Mouse (Mus musculus): ENCODE measurements around the gene Luzp2.
"Not testable (repeated sequence)": the region's sequence is repeated elsewhere in the genome, so short reads cannot be mapped to it uniquely, and the experiment has no call there.

The Luzp2 gene

DNA sequence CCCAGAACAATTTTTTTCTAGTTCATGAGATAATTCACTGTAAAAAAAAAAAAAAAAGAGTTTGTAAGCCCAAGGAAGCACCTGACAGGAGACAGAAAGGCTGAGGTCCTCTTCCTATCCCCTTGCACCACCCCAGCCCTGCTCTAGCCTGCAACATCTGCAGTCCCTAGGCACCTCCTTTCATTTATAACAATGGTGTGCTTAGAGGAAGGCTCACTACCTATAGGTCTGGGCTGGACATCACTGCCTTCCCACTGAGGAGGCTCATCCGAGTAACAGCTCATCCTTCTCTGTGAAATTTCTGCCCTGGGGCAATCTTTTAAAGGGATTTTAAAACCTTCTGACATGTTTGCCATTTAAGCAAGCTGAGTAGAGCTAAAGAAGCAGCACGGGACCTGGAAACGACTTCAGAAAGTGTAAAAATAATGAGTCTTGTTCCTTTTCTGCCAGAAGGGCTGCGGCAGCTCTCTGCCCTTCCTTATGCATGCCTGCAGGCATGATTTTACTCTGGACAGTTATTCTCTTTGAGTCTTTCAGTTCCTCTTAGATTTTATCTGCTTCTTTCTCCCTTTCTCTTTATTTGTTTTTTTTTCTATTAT lies 174.0 kb downstream of the Luzp2 start:
- DNase-seq (ENCODE audit: low spot score), result no peak

DNA sequence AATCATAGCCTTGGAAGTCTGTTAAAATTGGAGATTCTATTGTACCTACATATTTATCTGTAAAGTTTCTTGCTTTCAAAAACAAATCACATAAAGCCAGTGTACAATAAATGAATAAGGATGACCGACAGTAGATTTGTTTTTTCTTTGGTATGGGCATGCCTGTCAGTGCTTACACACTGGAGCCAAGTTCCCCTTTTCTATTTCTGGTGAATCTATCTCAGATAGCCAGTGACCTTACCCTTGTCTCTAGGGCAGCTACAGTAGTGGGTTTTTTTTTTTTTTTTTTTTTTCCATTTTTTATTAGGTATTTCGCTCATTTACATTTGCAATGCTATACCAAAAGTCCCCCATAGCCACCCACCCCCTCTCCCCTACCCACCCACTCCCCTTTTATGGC lies 298.6 kb downstream of the Luzp2 start:
- DNase-seq (ENCODE audit: low spot score), result not testable (repeated sequence)

DNA sequence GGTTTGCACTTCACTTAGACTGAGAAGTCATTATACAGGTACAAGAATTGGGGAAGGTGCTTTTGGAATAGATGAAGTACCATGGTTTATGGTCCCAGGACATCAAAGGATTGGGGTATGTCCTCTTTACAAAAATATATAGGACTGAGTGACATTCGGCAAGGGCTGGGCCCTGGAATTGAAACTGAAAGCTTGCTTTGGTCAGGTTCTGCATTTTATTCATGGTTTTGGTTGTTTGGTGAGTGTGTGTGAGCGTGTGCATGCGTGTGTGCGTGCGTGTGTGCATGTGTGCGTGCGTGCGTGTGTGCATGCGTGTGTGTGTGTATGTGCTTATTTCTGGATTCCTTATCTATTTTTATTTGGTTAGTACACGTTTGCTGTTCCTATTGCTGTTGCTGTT lies 353.6 kb downstream of the Luzp2 start:
- no peak for DNase-seq (ENCODE audit: low spot score)

DNA sequence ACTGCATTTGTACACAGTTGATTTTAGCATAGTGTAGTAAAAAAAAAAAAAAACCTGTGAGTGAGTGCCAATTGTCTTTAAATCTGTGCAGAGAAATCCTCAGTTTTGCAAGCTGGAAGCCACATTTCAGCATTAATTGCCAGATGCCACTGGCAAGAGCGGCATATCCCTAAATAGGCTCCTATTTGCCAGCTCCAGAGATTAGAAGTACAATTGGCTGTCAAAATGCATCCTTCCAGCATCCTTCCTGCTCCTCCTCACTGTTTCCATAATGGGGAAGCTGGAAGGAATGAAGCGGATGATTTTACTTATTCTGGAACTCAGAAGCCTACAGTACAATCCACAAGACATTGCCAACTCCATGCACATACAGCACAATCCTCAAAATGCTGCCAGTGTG lies 354.2 kb downstream of the Luzp2 start:
- no peak for DNase-seq (ENCODE audit: low spot score)

DNA sequence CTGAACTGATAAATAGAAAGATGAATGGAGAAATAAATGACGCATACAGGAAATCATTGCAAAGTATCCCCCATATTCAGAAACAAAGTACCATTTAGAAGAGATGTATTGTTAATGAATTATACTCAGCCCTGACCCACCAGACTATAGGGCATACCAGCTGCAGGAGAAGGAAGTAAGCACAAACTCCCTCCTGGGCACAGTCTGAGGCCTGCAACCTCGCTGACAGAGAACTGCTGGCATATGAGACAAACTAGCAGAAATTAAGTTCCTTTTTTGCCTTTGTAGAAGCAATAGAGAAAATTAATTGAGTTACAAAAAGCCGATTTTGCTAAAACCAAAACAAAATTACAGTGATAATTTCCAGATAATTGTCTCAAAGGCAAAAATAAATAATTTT lies 355.4 kb downstream of the Luzp2 start:
- no peak for DNase-seq (ENCODE audit: low spot score)

DNA sequence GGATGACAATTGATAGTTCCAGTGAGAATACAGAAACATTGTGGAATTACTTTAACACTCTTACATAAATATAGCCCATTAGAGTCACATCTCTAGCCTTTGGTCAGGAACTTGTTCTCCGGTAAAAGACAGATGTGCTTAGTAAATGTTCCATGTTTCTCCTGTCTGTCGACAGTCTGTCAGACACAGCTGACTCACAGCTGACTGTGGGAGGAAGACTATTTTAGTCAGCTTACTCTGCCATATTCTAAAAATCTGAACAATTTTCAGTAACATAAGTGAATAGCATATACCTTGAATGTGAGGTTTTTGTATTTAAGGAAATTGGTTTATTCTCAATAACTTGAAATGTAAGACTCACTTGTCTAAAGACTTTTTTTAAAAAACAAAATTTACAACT lies 363.5 kb downstream of the Luzp2 start:
- no peak for DNase-seq (ENCODE audit: low spot score)

DNA sequence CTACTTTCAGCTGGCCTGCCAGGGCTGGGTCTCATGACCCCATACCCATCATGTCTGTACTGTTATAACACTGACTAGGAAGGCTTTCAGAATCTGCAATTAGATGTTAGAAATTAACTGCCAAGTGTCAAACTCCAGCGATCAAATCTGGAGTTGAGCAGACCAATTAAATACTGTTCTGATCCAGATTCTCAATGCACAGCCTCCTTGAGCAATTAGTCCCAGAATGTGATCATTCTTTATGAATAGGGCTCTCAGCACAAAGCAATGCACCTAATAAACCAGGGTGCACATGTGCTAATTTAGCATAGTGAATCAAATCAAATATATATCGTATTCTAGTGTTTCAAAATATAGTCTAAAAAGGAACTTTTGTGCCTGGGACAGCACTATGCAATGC lies 387.7 kb downstream of the Luzp2 start:
- DNase-seq (ENCODE audit: low spot score), result no peak

DNA sequence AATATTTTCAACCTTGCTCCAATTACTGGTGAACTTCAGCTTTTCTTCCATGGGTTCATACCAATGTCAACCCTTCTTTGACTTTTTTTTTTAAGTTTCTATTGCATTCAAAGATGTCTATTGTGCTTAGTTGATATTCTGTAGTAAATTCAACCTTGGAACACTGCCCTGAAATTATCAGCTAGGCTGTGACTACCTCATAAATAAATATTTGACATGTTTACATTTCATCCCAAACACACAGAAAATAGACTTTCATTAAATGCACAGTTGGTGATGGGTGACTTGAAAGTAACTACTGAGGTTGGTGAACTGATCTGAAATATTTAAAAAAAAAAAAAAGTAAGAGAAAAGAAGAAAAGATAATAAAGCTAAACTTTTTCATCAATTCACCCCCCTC lies 394.1 kb downstream of the Luzp2 start:
- no peak for DNase-seq (ENCODE audit: low spot score)

Measured in ovary, postnatal 10 days (tissue).